Mouse (Mus musculus) erythroblast, adult 5-6 weeks (primary cell): ENCODE data around the gene Prss35. TPM values are rescaled to one million over a fixed set of nuclear protein-coding genes. Genes with fewer than 3 reads are reported as not detected.

Experiments
- ATAC-seq: replicated peaks from 2 replicates; pipeline ENCODE4 v1.8.0; 2016; ENCODE audit warnings: moderate number of reproducible peaks, mild to moderate bottlenecking, moderate TSS enrichment, inconsistent platforms; ENCODE audit not compliant: poor library complexity, low FRiP score, severe bottlenecking
- total RNA-seq, 2 experiments: library from RNA; stranded (forward) in 1 of 2; stranded (reverse) in 1 of 2; fragments of 150-400 nt in 1 of 2; fragments of 200-764, 138-1000 nt in 1 of 2; gene quantifications; 2 replicates each; pipeline versions ENCODE4 v1.2.3 to v1.2.4; 2015 to 2017; ENCODE audit warnings: low replicate concordance in 2 of 2

Gene Prss35
- total RNA-seq, 2 experiments from 2014 or later, result not detected

- no peak for ATAC-seq
Measured at GRCm38 (mm10) chr9:86728214-86728814, 15.1 kb upstream of the Prss35 start.

GRCm38 (mm10) chr9:86729084-86729483, 14.4 kb upstream of the Prss35 start:
- no peak for ATAC-seq

GRCm38 (mm10) chr9:86729811-86730210, 13.6 kb upstream of the Prss35 start:
- no peak for ATAC-seq

GRCm38 (mm10) chr9:86734357-86734756, 9.1 kb upstream of the Prss35 start:
- no peak for ATAC-seq

- ATAC-seq, result no peak
Measured at GRCm38 (mm10) chr9:86734795-86735194, 8.7 kb upstream of the Prss35 start.

GRCm38 (mm10) chr9:86736991-86737390, 6.5 kb upstream of the Prss35 start:
- ATAC-seq, result no peak

GRCm38 (mm10) chr9:86738067-86738466, 5.4 kb upstream of the Prss35 start:
- ATAC-seq, result no peak

GRCm38 (mm10) chr9:86738801-86739200, 4.6 kb upstream of the Prss35 start:
- no peak for ATAC-seq

- ATAC-seq, result no peak
Measured at GRCm38 (mm10) chr9:86739971-86740370, 3.5 kb upstream of the Prss35 start.

- no peak for ATAC-seq
Measured at GRCm38 (mm10) chr9:86744041-86744440, 592 bp downstream of the Prss35 start.

- no peak for ATAC-seq
Measured at GRCm38 (mm10) chr9:86745926-86746581, 2.6 kb downstream of the Prss35 start.

GRCm38 (mm10) chr9:86762477-86763376, 19.3 kb downstream of the Prss35 start:
- ATAC-seq, result no peak

GRCm38 (mm10) chr9:86764002-86764401, 20.6 kb downstream of the Prss35 start:
- ATAC-seq, result no peak

GRCm38 (mm10) chr9:86766991-86767390, 23.5 kb downstream of the Prss35 start:
- no peak for ATAC-seq

- no peak for ATAC-seq
Measured at GRCm38 (mm10) chr9:86772897-86773296, 29.4 kb downstream of the Prss35 start.

- ATAC-seq, result no peak
Measured at GRCm38 (mm10) chr9:86773996-86774395, 30.5 kb downstream of the Prss35 start.

GRCm38 (mm10) chr9:86775374-86775773, 31.9 kb downstream of the Prss35 start:
- ATAC-seq, result no peak

- no peak for ATAC-seq
Measured at GRCm38 (mm10) chr9:86777309-86777708, 33.9 kb downstream of the Prss35 start.

GRCm38 (mm10) chr9:86778212-86778611, 34.8 kb downstream of the Prss35 start:
- ATAC-seq, result no peak

GRCm38 (mm10) chr9:86781426-86781825, 38.0 kb downstream of the Prss35 start:
- ATAC-seq, result no peak

GRCm38 (mm10) chr9:86782836-86783235, 39.4 kb downstream of the Prss35 start:
- no peak for ATAC-seq
